Mouse (Mus musculus): ENCODE data around the gene Cfap54. TPM values are rescaled to one million over a fixed set of nuclear protein-coding genes. Genes with fewer than 3 reads are reported as not detected.

The Cfap54 gene
- polyA plus RNA-seq, 1 experiment from 2014 or later: 0.80 TPM

GRCm38 (mm10) chr10:93070121-93070898 is 11.1 kb downstream of the Cfap54 start:
- no peaks in the 10 kb centered on the region for H3K36me3 ChIP-seq (ENCODE audit: insufficient read depth, low read length)
- H3K27ac ChIP-seq: no peak overlapping the region
- H3K4me1 ChIP-seq (replicated peaks; ENCODE audit: insufficient read depth, low read length): no peaks in the 10 kb centered on the region
- H3K4me2 ChIP-seq (ENCODE audit: low read length): no peak overlapping the region
- DNase-seq (ENCODE audit: low spot score): peak; percentile 48
- peak; percentile 68 for TF ChIP-seq CTCF (IDR thresholded peaks at IDR 0.05; ENCODE audit: low read depth)
- ATAC-seq (replicated peaks; ENCODE audit: low FRiP score, low read depth): no peak
- H3K9me3 ChIP-seq (replicated peaks; ENCODE audit: low read length): no peaks in the 10 kb centered on the region
- no peak overlapping the region for H3K4me3 ChIP-seq (replicated peaks; ENCODE audit: low read depth, low read length)
- H3K27me3 ChIP-seq (ENCODE audit: insufficient read depth, low read length): no peaks in the 10 kb centered on the region
- no peak overlapping the region for H3K9ac ChIP-seq (ENCODE audit: low read depth, low read length)
- WGBS: 58% methylated on average over 9 of the region's 9 CpGs

GRCm38 (mm10) chr10:93069721-93070120 is 11.7 kb downstream of the Cfap54 start:
- no peak for TF ChIP-seq CTCF (IDR thresholded peaks at IDR 0.05; ENCODE audit: low read depth)
- Histone ChIP-seq H3K4me2 (ENCODE audit: low read length) (no peak overlapping the region), H3K9me3 (replicated peaks; ENCODE audit: low read length) (no peaks in the 10 kb centered on the region), H3K36me3 (ENCODE audit: insufficient read depth, low read length) (no peaks in the 10 kb centered on the region), H3K27ac (no peak overlapping the region), H3K4me1 (replicated peaks; ENCODE audit: insufficient read depth, low read length) (no peaks in the 10 kb centered on the region), H3K9ac (ENCODE audit: low read depth, low read length) (no peak overlapping the region), H3K4me3 (replicated peaks; ENCODE audit: low read depth, low read length) (no peak overlapping the region), H3K27me3 (ENCODE audit: insufficient read depth, low read length) (no peaks in the 10 kb centered on the region)
- 78% methylated on average over 6 of the region's 6 CpGs for WGBS
- ATAC-seq (replicated peaks; ENCODE audit: low FRiP score, low read depth): no peak
- DNase-seq (ENCODE audit: low spot score): no peak

DNA sequence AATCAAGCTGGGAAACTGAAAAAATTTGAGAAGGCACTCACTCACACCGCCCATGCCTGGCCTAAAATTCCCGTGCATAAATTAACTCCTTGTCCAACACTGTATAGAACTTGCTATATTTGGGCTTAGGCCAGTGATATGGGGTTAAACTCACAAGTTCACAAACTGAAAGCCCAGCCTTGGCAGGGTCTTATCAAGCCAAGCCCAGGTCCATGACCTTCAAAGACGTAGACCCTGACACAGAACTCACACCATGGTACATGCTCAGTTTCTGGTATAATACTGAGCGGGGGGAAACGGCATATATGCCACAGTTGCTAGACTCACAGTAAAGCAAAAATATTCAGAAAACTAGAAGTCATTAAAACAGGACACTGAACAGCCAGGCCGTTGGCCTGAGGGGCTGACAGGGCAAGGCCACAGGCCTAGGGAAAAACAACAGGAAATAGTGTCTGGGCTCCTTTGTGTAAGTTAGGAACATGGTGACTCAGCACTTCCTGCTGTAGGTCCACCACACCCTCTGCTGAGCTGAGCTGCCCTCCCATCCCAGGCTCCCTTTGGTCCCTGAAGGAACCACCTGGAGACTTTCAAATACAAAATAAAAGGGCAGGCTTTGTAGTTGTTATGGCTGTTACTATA is 12.3 kb downstream of the Cfap54 start:
- DNase-seq (ENCODE audit: low spot score) (peak; percentile 69), ATAC-seq (replicated peaks; ENCODE audit: low FRiP score, low read depth) (no peak; the same call in 1 of the 2 replicates)
- WGBS: 65% methylated on average over 6 of the region's 6 CpGs
- Histone ChIP-seq H3K4me1 (replicated peaks; ENCODE audit: insufficient read depth, low read length) (no peaks in the 10 kb centered on the region), H3K9me3 (replicated peaks; ENCODE audit: low read length) (no peaks in the 10 kb centered on the region), H3K4me2 (ENCODE audit: low read length) (no peak overlapping the region), H3K27ac (peak overlapping the region; percentile 58), H3K9ac (ENCODE audit: low read depth, low read length) (no peak overlapping the region), H3K4me3 (replicated peaks; ENCODE audit: low read depth, low read length) (no peak overlapping the region), H3K27me3 (ENCODE audit: insufficient read depth, low read length) (no peaks in the 10 kb centered on the region), H3K36me3 (ENCODE audit: insufficient read depth, low read length) (no peaks in the 10 kb centered on the region)
- TF ChIP-seq CTCF (IDR thresholded peaks at IDR 0.05; ENCODE audit: low read depth): no peak

DNA sequence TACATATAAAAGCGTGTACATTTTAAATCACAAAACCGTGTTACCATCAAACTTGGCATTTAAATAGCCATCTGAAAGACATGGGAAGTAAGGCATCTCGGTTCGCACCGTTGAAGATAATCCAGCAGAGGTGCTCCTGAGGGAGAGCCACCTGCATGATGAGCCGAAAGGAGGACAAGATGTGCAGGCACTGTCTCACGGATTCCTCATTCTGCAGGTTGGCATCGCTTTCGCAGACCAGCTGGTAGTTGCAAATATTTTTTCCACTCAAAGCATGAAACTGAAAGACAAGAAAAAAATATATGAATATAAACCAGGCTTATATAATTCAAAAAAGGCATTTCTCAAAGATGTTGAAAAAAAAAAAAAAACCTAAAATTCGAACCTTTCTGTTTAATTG is 16.4 kb downstream of the Cfap54 start:
- no peak for TF ChIP-seq CTCF (IDR thresholded peaks at IDR 0.05; ENCODE audit: low read depth)
- Histone ChIP-seq H3K36me3 (ENCODE audit: insufficient read depth, low read length) (no peaks in the 10 kb centered on the region), H3K27me3 (ENCODE audit: insufficient read depth, low read length) (no peaks in the 10 kb centered on the region), H3K9me3 (replicated peaks; ENCODE audit: low read length) (no peaks in the 10 kb centered on the region), H3K4me1 (replicated peaks; ENCODE audit: insufficient read depth, low read length) (no peaks in the 10 kb centered on the region), H3K27ac (no peak overlapping the region), H3K4me3 (replicated peaks; ENCODE audit: low read depth, low read length) (no peak overlapping the region), H3K9ac (ENCODE audit: low read depth, low read length) (no peak overlapping the region), H3K4me2 (ENCODE audit: low read length) (no peak overlapping the region)
- no peak for DNase-seq (ENCODE audit: low spot score)
- WGBS: 86% methylated on average over 10 of the region's 10 CpGs
- ATAC-seq (replicated peaks; ENCODE audit: low FRiP score, low read depth): no peak

- TF ChIP-seq CTCF (IDR thresholded peaks at IDR 0.05; ENCODE audit: low read depth): no peak
- DNase-seq (ENCODE audit: low spot score) (peak; percentile 14), ATAC-seq (replicated peaks; ENCODE audit: low FRiP score, low read depth) (no peak)
- Histone ChIP-seq H3K4me2 (ENCODE audit: low read length) (no peak overlapping the region), H3K36me3 (ENCODE audit: insufficient read depth, low read length) (no peaks in the 10 kb centered on the region), H3K9me3 (replicated peaks; ENCODE audit: low read length) (no peaks in the 10 kb centered on the region), H3K27ac (no peak overlapping the region), H3K4me3 (replicated peaks; ENCODE audit: low read depth, low read length) (no peak overlapping the region), H3K9ac (ENCODE audit: low read depth, low read length) (no peak overlapping the region), H3K27me3 (ENCODE audit: insufficient read depth, low read length) (no peaks in the 10 kb centered on the region), H3K4me1 (replicated peaks; ENCODE audit: insufficient read depth, low read length) (no peaks in the 10 kb centered on the region)
- 61% methylated on average over 3 of the region's 3 CpGs for WGBS
Measured at GRCm38 (mm10) chr10:93063576-93063975, 17.8 kb downstream of the Cfap54 start.

DNA sequence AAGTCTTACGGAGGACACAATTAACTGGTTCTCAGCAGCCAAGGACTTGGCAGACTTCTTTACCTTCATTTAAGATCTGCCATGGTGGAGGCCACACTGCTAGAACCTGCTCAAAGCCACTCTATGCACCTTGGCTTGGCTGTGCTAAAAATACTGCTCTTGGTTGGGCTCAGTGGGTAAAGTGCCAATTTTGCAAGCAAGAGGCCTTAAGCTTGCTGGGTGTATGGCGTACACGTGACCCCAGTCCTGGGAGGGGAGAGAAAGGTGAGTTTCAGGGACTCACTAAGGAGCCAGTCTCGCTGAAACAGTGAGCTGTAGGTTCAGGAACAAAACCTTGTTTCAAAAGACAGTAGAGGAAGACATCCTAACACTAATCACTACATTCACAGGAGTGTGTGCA is 19.0 kb downstream of the Cfap54 start:
- WGBS: 82% methylated on average over 4 of the region's 4 CpGs
- Histone ChIP-seq H3K4me1 (replicated peaks; ENCODE audit: insufficient read depth, low read length) (no peaks in the 10 kb centered on the region), H3K4me3 (replicated peaks; ENCODE audit: low read depth, low read length) (no peak overlapping the region), H3K27me3 (ENCODE audit: insufficient read depth, low read length) (no peaks in the 10 kb centered on the region), H3K9ac (ENCODE audit: low read depth, low read length) (no peak overlapping the region), H3K27ac (no peak overlapping the region), H3K36me3 (ENCODE audit: insufficient read depth, low read length) (no peaks in the 10 kb centered on the region), H3K4me2 (ENCODE audit: low read length) (no peak overlapping the region), H3K9me3 (replicated peaks; ENCODE audit: low read length) (no peaks in the 10 kb centered on the region)
- DNase-seq (ENCODE audit: low spot score) (no peak), ATAC-seq (replicated peaks; ENCODE audit: low FRiP score, low read depth) (no peak)
- TF ChIP-seq CTCF (IDR thresholded peaks at IDR 0.05; ENCODE audit: low read depth): no peak
